Mouse (Mus musculus) naive thymus-derived CD4-positive, alpha-beta T cell, adult 2 months (primary cell): ENCODE measurements at regions not wholly inside any gene's neighbourhood (a gene's known extent, or its start where the extent isn't known, plus 50 kb on each side); places are given as distances from the start of the nearest gene placed in this dataset.

Experiments
- DNase-seq: peaks from one replicate; pipeline ENCODE4 v3.0.0-alpha.2; 2011; ENCODE audit warnings: low read depth

DNA sequence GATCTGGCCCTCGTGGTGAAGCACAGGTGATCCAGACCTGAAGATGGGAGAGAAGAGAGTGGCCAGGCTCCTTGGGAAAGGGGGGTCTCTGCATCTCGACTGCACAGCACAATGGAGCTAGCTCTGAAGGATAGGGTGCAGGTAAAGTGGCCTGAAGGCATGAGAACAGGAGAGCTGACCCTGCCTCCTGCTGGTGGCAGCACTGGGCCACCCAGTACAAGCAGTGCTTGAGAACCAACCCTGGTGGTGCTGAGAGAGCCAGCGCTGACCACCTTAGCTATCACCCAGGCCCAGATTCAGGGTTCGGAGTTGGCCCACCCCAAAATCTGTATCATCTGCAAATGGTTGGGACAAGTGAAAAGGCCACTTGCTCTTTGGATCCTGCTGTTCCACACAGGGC lies 66.2 kb downstream of the A730009L09Rik start:
- DNase-seq, result peak; percentile 28

- DNase-seq, result peak; percentile 92
These were observed 68.4 kb downstream of the A730009L09Rik start for GRCm38 (mm10) chr16:84583323-84583722.

DNA sequence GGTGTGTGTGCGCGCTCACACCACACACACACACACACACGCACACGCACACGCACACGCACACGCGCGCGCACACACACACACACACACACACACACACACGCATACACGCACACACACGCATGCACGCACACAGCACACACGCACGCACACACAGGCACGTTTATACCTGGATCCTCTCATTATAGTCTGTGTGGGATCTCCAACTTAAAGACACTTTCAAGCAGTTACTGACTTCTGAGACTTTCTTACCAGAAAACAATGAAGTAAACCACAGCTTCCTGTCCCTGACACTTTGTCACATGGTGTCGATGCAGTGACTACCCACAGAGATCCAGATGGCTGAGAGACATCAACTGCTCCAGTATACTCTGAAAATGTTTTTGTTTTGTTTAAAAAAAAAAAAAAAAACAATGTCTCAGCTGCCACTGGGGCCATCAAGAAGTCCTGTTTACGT lies 68.9 kb downstream of the A730009L09Rik start:
- peak; percentile 92 for DNase-seq

DNA sequence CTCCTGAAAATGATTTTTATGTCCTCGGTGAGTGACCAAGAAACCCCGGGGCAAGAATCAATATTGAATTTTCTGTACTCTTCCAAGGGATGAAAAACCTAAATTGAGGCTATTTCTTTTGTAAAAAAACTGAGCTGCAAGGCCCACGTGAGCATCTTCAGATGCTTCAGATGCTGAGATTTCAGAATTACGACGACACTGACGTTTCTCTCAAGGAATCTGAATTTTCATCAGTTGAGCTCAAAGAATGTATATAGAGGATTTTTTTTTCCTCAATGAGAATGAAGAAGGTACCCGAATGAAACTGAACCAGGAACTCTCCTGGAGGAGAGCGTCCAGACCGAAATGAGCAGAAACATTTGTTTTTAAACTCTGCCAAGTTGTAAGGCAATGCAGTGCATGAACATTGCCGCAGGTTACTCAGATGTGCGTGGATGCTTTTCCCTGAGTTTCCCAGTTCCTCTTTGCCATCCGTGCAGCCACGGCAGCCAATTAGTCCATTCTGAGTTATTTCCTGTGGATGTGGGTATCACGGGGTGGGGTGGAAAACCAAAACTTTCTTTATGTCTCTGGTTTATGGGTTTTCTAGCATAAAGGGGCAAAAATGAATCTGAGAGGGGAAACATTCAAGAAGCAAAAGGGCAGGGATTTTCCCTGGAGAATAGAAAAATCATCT lies 69.9 kb downstream of the A730009L09Rik start:
- DNase-seq, result peak; percentile 54

DNA sequence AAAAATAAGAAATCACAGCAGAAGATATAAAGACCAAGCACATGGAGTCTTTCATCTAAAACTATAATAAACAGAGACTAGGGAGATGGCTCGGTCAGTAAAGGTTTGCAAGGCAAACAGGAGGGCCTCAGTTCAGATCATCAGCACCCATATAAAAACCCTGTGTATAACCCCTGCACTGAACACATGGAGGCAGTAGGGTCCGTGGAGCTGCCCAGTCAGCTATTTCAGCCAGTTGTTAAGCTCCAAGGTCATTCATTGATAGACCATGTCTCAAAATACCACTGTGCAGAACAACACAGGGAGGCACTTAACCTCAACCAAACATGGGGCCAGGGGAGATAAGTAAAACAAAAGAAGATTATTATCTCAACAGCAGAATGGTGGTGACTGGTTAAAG lies 78.1 kb downstream of the A730009L09Rik start:
- DNase-seq, result no peak

DNA sequence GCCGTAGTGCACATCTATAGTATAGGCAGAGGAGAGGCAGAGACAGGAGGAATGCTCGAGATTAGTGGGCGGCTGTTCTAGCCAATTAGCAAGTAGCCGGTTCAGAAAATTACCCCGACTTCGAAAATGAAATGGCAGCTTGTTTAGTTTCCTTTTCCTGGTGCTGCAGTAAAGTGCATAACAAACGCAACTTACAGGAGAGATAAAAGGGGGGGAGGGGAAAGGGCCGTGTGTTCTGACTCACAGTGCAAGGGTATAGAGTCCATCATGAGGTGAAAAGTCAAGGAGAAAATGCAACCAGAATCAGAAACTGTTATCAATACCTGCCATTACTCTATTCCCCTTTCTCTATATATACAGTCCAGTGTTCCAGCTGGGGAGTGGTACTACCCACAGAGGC lies 88.0 kb downstream of the A730009L09Rik start:
- DNase-seq, result no peak

- DNase-seq, result no peak
These were observed 88.7 kb downstream of the A730009L09Rik start for GRCm38 (mm10) chr16:84603465-84604205.

GRCm38 (mm10) chr16:84604272-84604975 lies 89.5 kb downstream of the A730009L09Rik start:
- no peak for DNase-seq

GRCm38 (mm10) chr16:84606010-84606803 lies 91.3 kb downstream of the A730009L09Rik start:
- DNase-seq, result no peak

DNA sequence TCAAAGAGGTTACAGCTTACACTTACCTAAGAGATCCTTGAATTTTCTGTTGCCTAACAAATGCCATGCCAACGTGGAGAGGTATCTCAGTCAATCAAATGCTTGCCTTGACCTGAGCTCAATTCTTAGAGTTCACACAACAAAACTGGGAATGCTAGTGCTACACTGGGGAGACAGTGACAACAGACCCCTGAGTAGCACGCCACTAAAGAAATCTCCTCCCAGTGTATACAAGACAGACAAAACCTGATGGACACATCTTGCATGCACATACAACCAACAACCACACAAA lies 91.8 kb downstream of the A730009L09Rik start:
- DNase-seq, result no peak

- DNase-seq, result no peak
These were observed 92.6 kb downstream of the A730009L09Rik start for GRCm38 (mm10) chr16:84607503-84607902.

DNA sequence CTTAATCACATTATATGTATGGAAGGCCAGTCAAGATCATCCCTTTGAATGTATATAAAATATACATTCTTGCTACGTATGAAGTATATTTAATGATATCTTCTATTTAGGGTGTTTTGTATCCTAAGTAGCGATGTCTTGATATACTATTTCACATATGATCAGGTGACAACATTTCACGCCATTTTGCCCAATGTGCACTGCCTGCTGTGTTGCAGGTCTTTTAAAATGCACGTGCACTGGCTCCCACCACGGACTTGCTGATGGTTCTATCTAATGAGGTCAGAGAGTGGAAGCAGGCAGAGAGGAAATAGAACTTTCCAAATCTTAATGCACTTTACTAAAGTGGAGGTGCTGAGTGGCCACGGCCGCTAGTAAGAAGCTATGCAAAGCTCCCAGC lies 100.8 kb downstream of the A730009L09Rik start:
- DNase-seq, result no peak

DNA sequence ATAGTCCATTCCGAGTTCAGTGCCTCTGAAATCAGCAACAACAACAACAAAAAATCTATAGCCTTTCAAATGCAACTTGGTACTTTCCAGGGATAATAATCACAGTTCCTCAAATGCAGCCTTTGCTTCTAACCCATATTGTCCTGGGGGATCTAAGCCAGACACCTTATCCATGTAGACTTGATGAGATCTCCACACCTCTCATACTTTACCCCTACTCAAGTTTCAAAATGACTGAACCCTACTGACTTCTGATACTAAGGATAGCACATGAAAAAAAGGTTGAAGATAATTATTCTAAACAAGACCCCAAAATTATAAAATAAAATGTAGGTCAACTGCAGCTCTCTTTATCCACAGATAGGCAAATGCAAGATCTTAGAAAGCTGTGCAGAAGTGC lies 101.2 kb downstream of the A730009L09Rik start:
- no peak for DNase-seq

- DNase-seq, result no peak
These were observed 103.5 kb downstream of the A730009L09Rik start for GRCm38 (mm10) chr16:84618379-84618778.

DNA sequence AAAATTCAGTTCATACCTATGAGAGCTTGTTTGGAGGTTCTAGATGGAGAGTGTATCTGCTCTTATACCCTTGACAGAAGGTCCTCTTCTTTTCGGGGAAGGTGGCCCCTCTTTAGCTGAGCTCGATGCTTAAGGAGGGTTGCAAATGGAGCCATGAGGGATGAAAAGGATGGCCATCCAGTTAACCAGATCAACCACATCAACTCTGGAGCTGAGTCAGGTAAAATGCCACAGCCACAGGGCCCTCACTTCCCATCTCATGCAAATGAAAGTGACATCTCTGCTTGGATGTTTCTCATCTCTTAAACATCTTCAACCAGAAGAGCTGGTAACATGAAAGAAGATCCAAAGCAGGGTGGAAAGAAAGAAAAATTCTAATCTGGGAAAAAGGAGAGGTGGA lies 105.0 kb downstream of the A730009L09Rik start:
- no peak for DNase-seq

DNA sequence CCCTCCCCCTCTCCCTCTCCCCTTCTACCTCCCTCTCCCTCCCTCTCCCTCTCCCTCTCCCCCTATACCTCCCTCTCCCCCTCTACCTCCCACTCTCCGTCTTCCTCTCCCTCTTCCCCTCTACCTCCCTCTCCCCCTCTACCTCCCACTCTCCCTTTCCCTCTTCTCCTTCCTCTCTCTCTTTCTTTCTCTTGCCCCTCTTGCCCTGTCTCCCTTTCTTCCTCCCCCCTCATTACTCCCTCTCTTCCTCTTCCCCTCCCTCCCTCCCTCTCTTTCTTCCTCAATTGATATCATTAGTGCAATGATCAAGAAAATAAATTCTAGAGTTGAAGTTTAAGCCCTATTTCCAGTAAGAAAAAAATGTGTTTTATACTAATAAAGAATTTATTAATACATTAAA lies 105.9 kb downstream of the A730009L09Rik start:
- DNase-seq, result no peak

DNA sequence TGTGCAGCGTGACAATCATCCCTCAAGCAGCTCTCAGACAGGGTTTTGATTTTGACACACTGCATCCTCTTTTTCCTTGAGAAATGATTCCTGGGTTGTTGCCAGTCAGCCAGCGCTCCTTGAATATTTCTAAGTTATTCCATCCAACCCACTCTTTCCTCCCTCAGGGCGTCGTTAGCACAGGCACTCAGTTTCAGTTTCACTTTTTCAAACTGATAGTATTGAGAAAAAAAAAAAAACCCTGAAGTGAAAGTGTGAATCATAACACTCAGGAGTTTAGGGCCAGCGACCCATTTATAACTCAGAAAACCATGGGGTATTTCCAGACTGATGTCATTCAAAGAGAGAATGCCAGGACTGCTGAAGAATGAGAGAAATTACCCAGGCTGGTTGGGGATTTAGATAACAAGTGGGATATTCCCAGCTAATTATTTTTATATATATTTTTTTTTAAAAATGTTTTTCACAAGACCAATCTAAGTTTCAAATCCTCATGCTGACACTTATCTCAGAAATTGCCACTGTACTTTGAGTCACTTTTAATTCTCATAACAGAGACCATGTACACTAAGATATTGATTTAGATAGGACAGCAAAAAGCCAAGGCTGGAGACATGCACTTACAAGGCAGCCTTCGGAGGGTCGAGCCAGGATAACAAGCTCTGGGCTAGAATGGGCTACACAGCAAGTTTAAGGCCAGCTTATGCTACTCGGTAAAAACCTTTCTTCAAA lies 106.5 kb downstream of the A730009L09Rik start:
- peak; percentile 80 for DNase-seq

DNA sequence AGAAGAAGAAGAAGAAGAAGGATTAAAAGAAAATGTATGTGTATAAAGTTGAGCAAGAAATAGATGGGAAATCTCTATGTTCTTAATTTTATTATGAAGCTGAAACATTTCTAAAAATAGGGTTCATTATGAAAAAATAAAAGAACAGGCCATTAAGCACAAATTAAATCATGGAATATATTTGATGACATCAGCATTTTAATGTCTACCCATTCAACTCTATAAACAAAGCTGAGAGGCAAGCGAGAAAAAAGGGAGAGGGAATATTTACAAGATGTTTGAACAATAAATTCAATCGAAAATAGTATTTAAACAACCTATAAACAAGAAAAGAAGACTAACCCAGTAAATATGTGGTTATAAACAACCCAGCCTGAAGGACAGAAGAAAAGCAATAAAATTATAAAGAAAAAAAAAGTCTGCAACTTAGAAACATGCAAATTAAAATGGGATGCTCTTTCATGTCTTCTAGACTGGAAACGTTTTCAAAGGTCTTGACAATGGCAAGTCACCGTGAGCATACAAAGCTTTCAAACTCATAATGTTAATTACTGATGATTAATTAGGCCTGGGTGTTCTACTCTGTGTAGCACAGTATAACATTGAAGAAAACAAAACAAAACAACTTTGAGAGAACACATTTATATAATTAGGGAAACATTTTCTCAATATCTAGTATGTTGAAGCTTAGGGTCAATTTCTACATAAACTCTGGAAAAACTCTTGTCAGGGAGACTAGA lies 108.6 kb downstream of the A730009L09Rik start:
- DNase-seq, result no peak

DNA sequence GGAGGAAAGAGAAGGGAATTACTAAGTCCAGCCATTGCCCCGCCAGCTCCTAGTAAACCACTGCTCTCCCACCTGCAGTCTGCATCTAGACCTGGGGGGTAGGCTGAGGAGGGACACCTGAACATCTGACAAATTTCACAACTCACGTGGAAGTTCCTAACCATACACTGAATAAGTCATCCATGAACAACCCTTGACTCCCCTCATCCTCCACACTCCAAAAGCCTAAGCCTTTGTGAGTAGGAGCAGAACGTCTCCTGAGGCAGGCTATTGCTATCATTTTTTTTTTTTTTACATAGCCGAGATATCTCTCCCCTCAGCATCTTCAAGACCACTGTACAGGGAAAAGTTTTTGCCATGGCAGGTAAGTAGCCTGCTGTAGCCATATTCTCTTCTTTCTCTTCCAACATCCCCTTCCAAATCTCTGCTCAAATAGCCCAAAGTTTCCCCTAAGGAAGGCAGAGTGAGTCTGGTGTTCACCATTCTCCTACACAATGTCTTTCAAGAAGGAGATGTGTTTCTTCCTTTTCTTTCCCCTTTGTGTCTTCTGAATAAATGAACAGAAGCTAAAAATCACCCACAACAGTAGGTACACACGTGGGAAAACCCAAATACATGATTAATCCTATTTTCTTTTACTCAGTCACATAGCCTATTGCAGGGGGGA lies 109.7 kb downstream of the A730009L09Rik start:
- no peak for DNase-seq

DNA sequence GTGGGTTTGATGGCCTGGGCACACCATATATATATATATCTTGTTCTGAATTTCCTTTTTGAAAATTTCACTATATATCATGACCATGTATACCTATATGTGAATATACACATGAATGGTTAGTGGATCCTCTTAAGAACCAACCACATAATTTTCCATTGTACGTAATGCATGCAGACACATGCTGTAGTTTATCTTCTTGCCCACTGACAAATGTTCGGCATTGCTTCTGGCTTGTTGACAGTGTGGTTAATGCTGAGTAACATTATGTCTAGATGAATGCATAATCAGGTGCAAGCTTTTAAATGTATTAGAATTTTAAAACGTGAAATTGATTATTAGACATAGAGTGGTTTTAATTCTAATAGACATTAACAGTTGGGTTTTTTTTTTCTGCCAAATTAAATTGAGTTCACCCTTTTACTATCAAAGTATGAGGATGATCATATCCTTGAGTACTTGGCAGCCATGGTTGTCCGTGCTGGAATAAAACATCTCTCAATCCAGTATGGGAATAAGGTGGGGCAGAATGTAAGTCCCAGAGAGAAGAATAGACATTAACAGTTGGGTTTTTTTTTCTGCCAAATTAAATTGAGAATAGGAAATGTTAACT lies 110.3 kb downstream of the A730009L09Rik start:
- no peak for DNase-seq
